Mouse (Mus musculus): Measurements from ENCODE around the gene Spcs2. TPM values are rescaled to one million over a fixed set of nuclear protein-coding genes. Genes with fewer than 3 reads are reported as not detected.

The Spcs2 gene
- polyA plus RNA-seq, 1 experiment from 2014 or later, result 193 TPM

DNA sequence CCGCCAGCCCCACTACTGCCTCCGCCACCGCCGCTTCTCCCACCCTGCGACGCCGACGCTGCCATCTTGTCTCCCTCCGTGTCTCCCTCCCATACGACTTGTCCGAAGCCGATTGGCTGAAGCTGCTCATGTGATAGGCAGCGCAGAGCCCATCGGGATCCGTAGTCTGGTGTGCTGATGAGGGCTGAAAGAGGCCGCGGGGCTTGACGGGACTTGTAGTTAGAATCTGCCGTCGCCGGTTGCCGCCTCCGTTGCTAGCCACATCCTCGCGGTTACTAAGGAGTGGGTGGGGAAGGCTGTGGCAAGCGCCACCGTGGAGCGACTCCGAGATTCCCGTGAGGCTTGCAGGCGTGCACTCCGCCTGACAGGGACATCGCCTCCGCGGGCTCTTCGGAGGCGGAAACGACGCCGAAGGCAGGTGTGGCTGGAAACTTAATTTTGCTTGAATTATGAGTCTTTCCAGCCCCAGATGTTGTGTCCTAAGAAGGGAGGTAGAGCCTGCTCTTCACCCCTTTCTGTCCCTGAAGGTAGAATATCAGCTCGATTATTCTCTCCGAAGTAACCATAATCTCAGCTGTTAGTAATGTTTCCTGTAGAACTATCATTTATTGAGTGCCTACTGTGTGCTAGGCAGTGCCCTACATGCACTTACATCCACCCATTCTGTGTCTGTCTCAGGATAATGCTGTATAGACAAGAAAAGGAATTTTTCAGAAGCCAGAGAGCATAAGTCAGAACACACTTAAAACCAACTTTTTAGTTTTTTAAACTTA lies 4.3 kb downstream of the Spcs2 start, which contains the start of gene Xrra1:
Gene Xrra1, plus strand, starts transcription at position 304 of the 773 bp plus-strand sequence.
- H3K36me3 ChIP-seq (replicated peaks), result peaks cover 24% of the 10 kb centered on the region
- peak; percentile 98 for ATAC-seq (ENCODE audit: insufficient read depth)
- H3K4me1 ChIP-seq (replicated peaks), result peaks cover 27% of the 10 kb centered on the region
- H3K4me3 ChIP-seq (replicated peaks), result peak within 1 kb of the TSS; percentile 74
- under 1% methylated on average over 42 of the region's 42 CpGs for WGBS (ENCODE audit: insufficient replicate concordance)
- H3K9me3 ChIP-seq (replicated peaks), result no peaks in the 10 kb centered on the region
- H3K27ac ChIP-seq (replicated peaks), result peak within 1 kb of the TSS; percentile 57
- H3K9ac ChIP-seq, result peak within 1 kb of the TSS; percentile 71
- peak within 1 kb of the TSS; percentile 79 for H3K4me2 ChIP-seq
- H3K27me3 ChIP-seq, result 0 out of 2 replicates have a peak, but pooled peaks cover 22% of the 10 kb centered on the region

DNA sequence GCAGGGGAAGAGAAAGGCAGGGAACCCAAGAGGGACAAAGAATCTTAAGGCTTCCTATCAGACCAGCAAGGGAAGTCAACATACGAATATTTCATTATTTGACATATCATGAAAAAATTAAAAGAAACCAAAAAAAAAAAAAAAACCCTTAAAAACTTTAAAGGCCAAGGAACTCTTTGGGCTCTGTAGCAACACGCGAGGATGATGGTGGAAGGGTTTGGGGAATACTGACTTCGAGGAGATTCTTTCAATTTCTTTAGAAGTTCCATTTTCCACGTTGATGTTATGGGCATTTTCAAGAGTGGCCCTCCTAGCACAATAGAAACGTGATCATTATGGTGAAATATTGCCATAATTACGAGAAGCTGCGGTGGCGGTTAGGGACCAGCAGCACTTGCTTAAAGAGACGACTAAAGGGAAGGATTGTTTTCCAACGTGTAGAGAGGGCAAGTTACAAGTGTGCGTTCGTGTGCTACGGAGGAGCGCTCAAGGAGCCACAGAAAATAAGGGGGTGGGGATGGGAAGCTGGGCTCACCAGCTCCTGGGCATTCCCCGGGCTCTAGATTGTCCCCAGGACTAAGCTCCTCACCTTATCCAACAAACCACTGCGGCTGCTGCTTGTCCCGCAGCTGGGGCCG lies 5.0 kb downstream of the Spcs2 start:
- WGBS (ENCODE audit: insufficient replicate concordance), result under 1% methylated on average over 19 of the region's 19 CpGs
- no peaks in the 10 kb centered on the region for H3K9me3 ChIP-seq (replicated peaks)
- peak overlapping the region; percentile 71 for H3K9ac ChIP-seq
- peak; percentile 51 for ATAC-seq (ENCODE audit: insufficient read depth)
- peaks cover 27% of the 10 kb centered on the region for H3K4me1 ChIP-seq (replicated peaks)
- H3K4me2 ChIP-seq, result peak overlapping the region; percentile 79
- peak overlapping the region; percentile 57 for H3K27ac ChIP-seq (replicated peaks)
- peaks cover 31% of the 10 kb centered on the region for H3K36me3 ChIP-seq (replicated peaks)
- 0 out of 2 replicates have a peak, but pooled peaks cover 15% of the 10 kb centered on the region for H3K27me3 ChIP-seq
- peak overlapping the region; percentile 74 for H3K4me3 ChIP-seq (replicated peaks)

DNA sequence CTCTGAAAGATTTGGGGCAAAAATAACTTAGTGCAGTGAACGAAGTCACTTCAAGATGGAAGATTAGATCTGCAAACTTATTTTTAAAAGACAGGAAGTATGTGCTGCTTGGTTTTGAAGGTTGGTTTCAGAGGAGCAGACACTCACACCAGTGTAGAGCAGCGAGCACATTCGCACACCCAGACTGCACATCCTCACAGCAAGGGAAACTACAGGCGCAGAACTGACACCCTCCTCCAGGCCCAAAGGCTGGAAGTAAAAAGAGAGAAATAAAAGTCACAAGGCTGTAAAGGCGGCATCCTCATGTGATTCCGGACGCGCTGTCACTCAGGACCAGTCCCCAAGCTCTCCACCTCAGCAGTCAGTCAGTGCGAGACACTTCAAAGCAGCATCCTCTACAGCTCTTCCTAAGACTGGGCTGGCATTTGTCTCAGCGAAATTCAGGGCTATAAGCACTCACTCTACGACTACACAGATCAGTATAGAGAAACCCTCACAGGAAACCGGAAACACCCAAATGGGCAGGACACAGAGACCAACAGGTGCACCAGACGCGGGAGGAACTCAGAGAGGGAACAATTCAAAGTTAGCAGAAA lies 6.9 kb downstream of the Spcs2 start:
- H3K4me3 ChIP-seq (replicated peaks), result peak overlapping the region; percentile 18
- no peak overlapping the region for H3K27ac ChIP-seq (replicated peaks)
- peaks cover 40% of the 10 kb centered on the region for H3K36me3 ChIP-seq (replicated peaks)
- H3K4me1 ChIP-seq (replicated peaks), result peaks cover 27% of the 10 kb centered on the region
- 0 out of 2 replicates have a peak, but pooled peaks cover 5% of the 10 kb centered on the region for H3K27me3 ChIP-seq
- H3K4me2 ChIP-seq, result peak overlapping the region; percentile 38
- no peak for ATAC-seq (ENCODE audit: insufficient read depth)
- WGBS (ENCODE audit: insufficient replicate concordance), result 64% methylated on average over 14 of the region's 14 CpGs
- H3K9me3 ChIP-seq (replicated peaks), result no peaks in the 10 kb centered on the region
- 0 out of 2 replicates have a peak overlapping the region, but pooled peaks have one; percentile 25 for H3K9ac ChIP-seq

DNA sequence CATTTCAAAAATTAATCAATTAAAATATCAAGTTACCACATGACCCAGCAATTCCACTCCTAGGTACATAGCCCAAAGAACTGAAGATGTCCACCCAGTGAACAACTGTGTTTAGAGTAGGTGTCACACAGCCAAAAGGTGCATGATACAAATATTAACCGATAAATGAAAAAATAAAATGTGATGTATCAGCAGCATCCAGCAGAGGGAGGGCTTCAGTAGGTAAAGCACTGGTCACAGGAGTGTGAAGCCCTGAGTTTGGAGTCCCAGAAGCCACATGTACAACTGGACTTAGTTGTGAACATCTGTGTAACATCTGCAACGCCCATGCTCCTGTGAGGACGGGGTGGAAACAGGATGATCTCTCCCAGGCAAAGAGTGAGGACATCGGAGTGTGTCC lies 9.0 kb downstream of the Spcs2 start:
- Histone ChIP-seq H3K27me3 (no peaks in the 10 kb centered on the region), H3K27ac (replicated peaks) (no peak overlapping the region), H3K4me2 (no peak overlapping the region), H3K4me3 (replicated peaks) (no peak overlapping the region), H3K9ac (no peak overlapping the region), H3K9me3 (replicated peaks) (no peaks in the 10 kb centered on the region), H3K36me3 (replicated peaks) (peaks cover 40% of the 10 kb centered on the region), H3K4me1 (replicated peaks) (peaks cover 27% of the 10 kb centered on the region)
- ATAC-seq (ENCODE audit: insufficient read depth), result no peak
- WGBS (ENCODE audit: insufficient replicate concordance), result 84% methylated on average over 4 of the region's 4 CpGs

DNA sequence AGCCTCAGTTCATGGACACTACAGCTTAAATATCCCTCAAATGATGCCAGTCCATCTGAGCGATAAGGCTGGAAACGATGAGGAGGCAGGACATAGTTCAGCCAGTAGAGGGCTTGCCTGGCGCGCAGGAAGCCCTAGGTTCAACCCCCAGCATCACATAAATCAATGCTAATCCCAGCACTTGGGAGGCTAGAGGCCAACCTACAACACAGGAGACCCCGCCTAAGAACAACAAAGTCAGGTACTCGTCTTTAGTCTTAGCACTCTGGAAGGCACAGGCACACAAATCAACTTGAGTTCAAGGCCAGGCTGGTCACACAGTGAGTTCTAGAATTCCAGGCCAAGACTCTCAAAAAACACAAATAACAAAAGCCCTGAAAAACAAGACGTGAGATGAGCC lies 9.9 kb downstream of the Spcs2 start:
- H3K9ac ChIP-seq, result no peak overlapping the region
- H3K4me2 ChIP-seq, result no peak overlapping the region
- 76% methylated on average over 7 of the region's 7 CpGs for WGBS (ENCODE audit: insufficient replicate concordance)
- H3K36me3 ChIP-seq (replicated peaks), result peaks cover 48% of the 10 kb centered on the region
- no peak overlapping the region for H3K27ac ChIP-seq (replicated peaks)
- no peak overlapping the region for H3K4me3 ChIP-seq (replicated peaks)
- no peak for ATAC-seq (ENCODE audit: insufficient read depth)
- no peaks in the 10 kb centered on the region for H3K27me3 ChIP-seq
- peaks cover 23% of the 10 kb centered on the region for H3K4me1 ChIP-seq (replicated peaks)
- no peaks in the 10 kb centered on the region for H3K9me3 ChIP-seq (replicated peaks)

DNA sequence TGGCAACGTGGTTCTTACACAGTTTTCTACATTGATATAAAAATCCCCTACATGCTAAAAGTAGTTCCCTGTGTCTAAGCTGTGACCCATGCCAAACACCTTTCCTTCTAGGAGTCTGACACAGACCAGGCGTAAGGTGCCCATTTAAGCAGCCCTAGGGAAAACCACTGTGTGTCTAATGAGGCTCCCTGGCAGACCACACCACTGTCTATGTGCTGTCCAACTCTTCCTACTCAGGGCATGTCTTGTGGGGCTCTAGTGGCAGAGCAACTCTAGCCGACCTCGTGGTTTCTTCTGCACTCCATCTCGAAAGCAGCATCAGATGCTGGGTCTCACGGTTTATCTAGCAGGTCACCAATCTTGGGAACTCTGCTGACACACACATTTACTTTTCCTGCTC lies 11.6 kb downstream of the Spcs2 start:
- WGBS (ENCODE audit: insufficient replicate concordance), result 49% methylated on average over 6 of the region's 6 CpGs
- Histone ChIP-seq H3K27me3 (no peaks in the 10 kb centered on the region), H3K4me3 (replicated peaks) (no peak overlapping the region), H3K9me3 (replicated peaks) (no peaks in the 10 kb centered on the region), H3K4me2 (no peak overlapping the region), H3K9ac (no peak overlapping the region), H3K27ac (replicated peaks) (no peak overlapping the region), H3K36me3 (replicated peaks) (peaks cover 58% of the 10 kb centered on the region), H3K4me1 (replicated peaks) (peaks cover 12% of the 10 kb centered on the region)
- no peak for ATAC-seq (ENCODE audit: insufficient read depth)

DNA sequence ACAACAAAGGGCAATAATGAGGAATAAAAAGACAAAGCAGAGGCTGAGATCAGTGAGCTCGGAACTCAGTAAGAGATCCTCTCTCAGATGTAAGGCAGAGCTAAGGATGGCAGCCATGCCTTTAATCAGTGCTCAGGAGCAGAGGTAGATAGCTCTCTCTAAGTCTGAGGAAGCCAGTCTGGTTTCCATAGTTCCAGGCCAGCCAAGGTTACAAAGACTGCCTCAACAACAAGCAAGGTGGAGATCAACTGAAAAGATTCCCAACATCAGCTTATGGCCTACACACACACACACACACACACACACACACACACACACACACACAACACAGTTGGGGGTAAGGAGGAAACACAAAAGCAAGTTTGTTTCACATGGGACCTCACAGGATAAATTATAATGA lies 12.1 kb downstream of the Spcs2 start:
- WGBS (ENCODE audit: insufficient replicate concordance), result 61% methylated on average over 1 of the region's 1 CpGs

DNA sequence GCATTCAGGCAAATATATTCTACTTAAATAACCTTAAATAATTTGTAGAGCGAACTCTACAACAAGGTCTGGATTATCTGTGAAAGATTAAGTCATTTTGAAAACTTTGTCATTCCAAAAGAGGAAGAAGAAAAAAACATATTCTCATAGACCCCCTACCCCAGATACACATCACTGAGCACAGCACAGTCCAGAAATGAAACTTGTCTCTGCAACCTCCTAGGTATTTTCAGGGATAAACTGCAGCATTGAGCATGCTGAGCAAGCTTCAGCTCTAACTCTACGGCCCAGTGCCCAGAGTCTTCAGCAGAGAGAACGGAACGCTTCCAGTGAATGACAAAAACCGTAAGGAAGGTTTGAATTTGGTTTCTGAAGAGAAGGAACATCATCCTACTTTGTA lies 12.7 kb downstream of the Spcs2 start:
- Histone ChIP-seq H3K4me2 (no peak overlapping the region), H3K9me3 (replicated peaks) (no peaks in the 10 kb centered on the region), H3K36me3 (replicated peaks) (peaks cover 60% of the 10 kb centered on the region), H3K9ac (no peak overlapping the region), H3K4me1 (replicated peaks) (peaks cover 3% of the 10 kb centered on the region; the same call in 1 of the 2 replicates), H3K27ac (replicated peaks) (no peak overlapping the region), H3K4me3 (replicated peaks) (no peak overlapping the region), H3K27me3 (no peaks in the 10 kb centered on the region)
- ATAC-seq (ENCODE audit: insufficient read depth), result no peak
- 88% methylated on average over 5 of the region's 5 CpGs for WGBS (ENCODE audit: insufficient replicate concordance)

More for the DNA sequence above, 12.1 kb downstream of the Spcs2 start:
- no peaks in the 10 kb centered on the region for H3K9me3 ChIP-seq (replicated peaks)
- peaks cover 58% of the 10 kb centered on the region for H3K36me3 ChIP-seq (replicated peaks)
- H3K27me3 ChIP-seq, result no peaks in the 10 kb centered on the region
- H3K27ac ChIP-seq (replicated peaks), result no peak overlapping the region
- no peak for ATAC-seq (ENCODE audit: insufficient read depth)
- no peak overlapping the region for H3K4me2 ChIP-seq
- H3K4me3 ChIP-seq (replicated peaks), result no peak overlapping the region
- no peak overlapping the region for H3K9ac ChIP-seq
- peaks cover 7% of the 10 kb centered on the region for H3K4me1 ChIP-seq (replicated peaks)

DNA sequence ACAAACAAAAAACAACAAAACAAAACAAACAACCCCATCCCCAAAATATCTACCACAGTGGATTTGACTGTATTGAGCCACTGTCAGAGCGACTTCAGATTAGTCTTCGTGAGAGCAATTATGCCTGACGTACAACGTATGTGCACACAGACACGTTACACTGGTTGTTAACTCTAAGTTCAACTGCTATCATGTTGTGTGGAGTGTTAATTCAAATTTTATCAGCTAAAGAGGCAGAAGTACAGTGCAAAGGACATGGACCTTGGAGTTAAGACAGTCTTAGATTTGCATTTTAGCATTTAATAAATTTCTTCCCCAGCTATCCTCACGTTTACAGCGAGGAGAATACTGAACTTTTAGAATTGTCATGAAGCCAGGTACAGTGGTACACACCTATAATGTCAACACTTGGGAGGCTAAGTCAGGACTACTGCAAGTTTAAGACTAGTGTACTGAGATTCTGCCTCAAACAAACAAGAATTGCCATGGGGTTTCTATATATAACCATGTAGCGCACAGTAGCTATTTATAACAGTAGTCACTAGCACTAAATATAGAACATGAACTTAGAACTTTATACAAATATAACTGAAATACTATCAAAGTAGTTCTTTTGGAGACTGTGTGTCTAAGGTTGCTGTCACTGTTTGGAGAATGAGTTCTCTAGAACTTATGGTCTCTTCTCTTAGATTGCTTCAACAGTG lies 17.6 kb downstream of the Spcs2 start:
- Histone ChIP-seq H3K27me3 (no peaks in the 10 kb centered on the region), H3K36me3 (replicated peaks) (peaks cover 79% of the 10 kb centered on the region), H3K4me3 (replicated peaks) (no peak overlapping the region), H3K9ac (no peak overlapping the region), H3K4me1 (replicated peaks) (no peaks in the 10 kb centered on the region), H3K27ac (replicated peaks) (no peak overlapping the region), H3K9me3 (replicated peaks) (no peaks in the 10 kb centered on the region), H3K4me2 (no peak overlapping the region)
- WGBS (ENCODE audit: insufficient replicate concordance), result 91% methylated on average over 8 of the region's 8 CpGs
- no peak for ATAC-seq (ENCODE audit: insufficient read depth)

DNA sequence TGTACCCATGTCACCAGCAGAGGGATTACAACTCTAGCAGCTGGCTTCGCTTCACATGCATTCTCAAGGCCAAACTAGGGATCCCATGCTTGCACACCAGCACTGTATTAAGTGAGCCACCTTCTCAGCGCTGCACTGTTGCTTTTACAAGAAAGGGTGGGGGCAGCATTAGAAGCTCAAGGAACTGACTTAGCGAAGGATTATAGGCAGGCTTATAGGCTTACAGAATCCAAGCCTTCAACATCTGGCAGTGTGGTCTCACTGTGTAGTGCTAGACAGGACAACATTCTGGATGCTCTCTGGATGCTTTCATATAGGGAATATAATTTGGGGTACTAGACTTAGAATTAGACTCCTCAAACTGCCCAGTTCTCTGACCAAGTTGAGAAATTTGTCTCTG lies 25.0 kb downstream of the Spcs2 start:
- H3K36me3 ChIP-seq (replicated peaks), result peaks cover 67% of the 10 kb centered on the region
- no peak for ATAC-seq (ENCODE audit: insufficient read depth)

More for the DNA sequence above, 25.0 kb downstream of the Spcs2 start:
- Histone ChIP-seq H3K27me3 (no peaks in the 10 kb centered on the region), H3K4me3 (replicated peaks) (no peak overlapping the region), H3K27ac (replicated peaks) (0 out of 2 replicates have a peak overlapping the region, but pooled peaks have one; percentile 1), H3K4me1 (replicated peaks) (peaks cover 18% of the 10 kb centered on the region), H3K9ac (no peak overlapping the region), H3K9me3 (replicated peaks) (no peaks in the 10 kb centered on the region), H3K4me2 (no peak overlapping the region)
- 81% methylated on average over 3 of the region's 3 CpGs for WGBS (ENCODE audit: insufficient replicate concordance)

Measured in liver, embryonic 15.5 days (tissue).